Mouse (Mus musculus): ENCODE measurements around the gene Tom1l2.

DNA sequence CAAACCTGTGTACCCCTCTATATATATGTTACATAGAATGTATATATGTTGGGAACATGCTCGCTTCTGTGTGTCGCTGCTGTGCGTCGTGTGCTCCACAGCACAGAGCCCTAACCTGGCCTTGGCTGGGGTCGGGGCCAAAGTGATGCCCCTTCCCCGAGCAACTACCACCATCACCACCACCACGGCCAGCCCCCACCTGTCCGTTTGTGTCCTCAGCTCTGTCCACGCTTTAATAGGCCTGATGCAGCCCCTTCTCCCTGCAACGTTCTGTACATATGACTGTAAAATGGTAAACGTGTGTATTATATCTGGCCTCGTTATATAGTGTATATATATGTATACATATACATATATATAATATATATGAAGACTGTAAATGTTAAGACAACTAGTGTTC lies 154.1 kb downstream of the Tom1l2 start:
- TF ChIP-seq CTCF (conservative IDR thresholded peaks at IDR 0.05; ENCODE audit: insufficient read depth, insufficient read length, low read depth, low read length) (no peak), POLR2A (IDR thresholded peaks at IDR 0.05; ENCODE audit: low read depth, low read length) (no peak)
